Mouse (Mus musculus): Measurements from ENCODE around the gene Irf5. TPM values are rescaled to one million over a fixed set of nuclear protein-coding genes. Genes with fewer than 3 reads are reported as not detected.

Irf5 gene
- polyA plus RNA-seq (2015; fragmentation: Nextera tagmentation; extraction: Ambion mirVana): 7.4 and 8.5 TPM in 2 replicates

DNA sequence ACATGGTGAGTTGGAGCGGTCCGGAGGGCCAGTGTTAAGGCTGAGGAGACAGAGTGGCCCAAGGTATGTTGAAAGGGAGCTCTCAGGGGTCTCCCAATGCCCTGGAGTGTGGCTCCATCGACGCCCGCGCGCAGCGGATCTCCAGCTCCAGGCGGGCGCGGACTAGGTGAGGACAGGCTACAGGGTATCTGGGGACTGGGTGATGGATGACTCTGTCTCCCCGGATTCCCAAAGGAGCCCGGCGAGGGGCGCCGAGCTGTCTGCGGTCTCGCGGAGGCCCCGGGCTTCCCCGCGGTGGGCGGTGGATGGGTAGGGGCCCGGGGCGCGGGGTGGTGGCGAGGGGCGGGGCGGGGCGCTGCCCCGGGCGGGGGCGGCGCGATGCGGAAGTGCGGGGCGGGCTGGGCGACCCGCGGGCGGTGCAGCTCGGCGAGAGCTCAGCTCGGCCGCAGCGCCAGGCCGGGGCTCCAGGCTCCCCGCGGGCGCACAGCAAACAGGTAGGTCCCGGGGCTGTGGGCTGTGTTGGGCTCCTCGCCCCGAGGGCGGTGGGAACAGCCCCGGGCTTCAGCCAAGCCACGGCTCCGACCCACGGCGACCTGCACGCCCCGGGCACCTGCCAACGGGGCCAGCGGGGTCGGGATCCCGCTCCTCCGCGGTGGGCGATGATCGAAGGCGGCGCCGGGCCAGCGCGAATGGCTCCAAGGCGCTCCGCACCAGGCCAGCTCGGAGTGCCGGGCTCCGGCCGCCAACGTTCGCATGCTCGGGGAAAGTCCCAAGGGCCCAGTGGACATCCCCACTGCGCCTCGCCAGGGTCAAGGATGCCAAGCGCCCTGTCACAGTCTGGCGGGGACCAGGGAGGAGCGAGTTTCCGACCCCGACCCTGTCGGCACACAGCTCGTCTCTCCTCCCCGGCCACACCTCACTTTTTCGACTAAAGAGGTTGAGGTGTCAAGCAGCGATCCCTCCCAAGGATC is at the start of gene Irf5:
Gene Irf5 (plus strand): TSS at position 345 of the 971 bp plus-strand sequence.
- WGBS: under 1% methylated on average over 69 of the region's 96 CpGs
- no peak within 1 kb of the TSS for H3K27ac ChIP-seq (ENCODE audit: low read length)

DNA sequence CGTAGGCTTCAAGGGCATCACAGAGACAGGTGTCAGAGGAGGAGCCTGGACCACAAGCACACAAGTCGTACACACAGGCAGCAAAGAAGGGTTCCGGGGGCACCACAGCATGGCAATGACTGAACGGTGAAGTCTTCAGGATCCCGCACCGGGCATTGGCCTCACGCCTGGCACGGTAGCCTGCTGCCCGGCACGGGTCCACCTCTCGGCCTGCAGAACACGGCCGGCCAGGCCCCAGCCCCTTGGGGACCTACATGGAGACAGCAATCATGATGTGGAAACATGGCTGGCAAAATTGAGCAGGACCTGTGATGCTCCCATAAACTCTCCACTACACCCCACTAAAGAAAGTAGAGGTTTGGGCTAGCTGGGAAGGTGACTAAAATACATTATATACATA is 43.7 kb upstream of the Irf5 start:
- H3K4me1 ChIP-seq (ENCODE audit: control insufficient read depth, insufficient read depth, low read length): 0 out of 2 replicates have a peak, but pooled peaks cover 7% of the 10 kb centered on the region
- ATAC-seq: no peak
- H3K36me3 ChIP-seq (ENCODE audit: control insufficient read depth, insufficient read depth, low read length): no peaks in the 10 kb centered on the region
- no peak overlapping the region for H3K27ac ChIP-seq (ENCODE audit: low read length)
- H3K9ac ChIP-seq (ENCODE audit: low read depth, low read length): no peak overlapping the region
- WGBS: 89% methylated on average over 13 of the region's 13 CpGs
- no peak overlapping the region for H3K4me2 ChIP-seq (ENCODE audit: low read depth, low read length)
- H3K27me3 ChIP-seq (replicated peaks; ENCODE audit: control insufficient read depth, insufficient read depth, low read length): no peaks in the 10 kb centered on the region
- H3K4me3 ChIP-seq (ENCODE audit: low read length): no peak overlapping the region
- H3K9me3 ChIP-seq (ENCODE audit: control insufficient read depth, low read length): no peaks in the 10 kb centered on the region

More for the DNA sequence above, at the start of gene Irf5:
- Histone ChIP-seq H3K9me3 (ENCODE audit: control insufficient read depth, low read length) (no peaks in the 10 kb centered on the region), H3K4me1 (ENCODE audit: control insufficient read depth, insufficient read depth, low read length) (peaks cover 36% of the 10 kb centered on the region), H3K9ac (ENCODE audit: low read depth, low read length) (peak within 1 kb of the TSS; percentile 68), H3K27me3 (replicated peaks; ENCODE audit: control insufficient read depth, insufficient read depth, low read length) (peaks cover 15% of the 10 kb centered on the region), H3K36me3 (ENCODE audit: control insufficient read depth, insufficient read depth, low read length) (no peaks in the 10 kb centered on the region), H3K4me2 (ENCODE audit: low read depth, low read length) (peak within 1 kb of the TSS; percentile 99), H3K4me3 (ENCODE audit: low read length) (peak within 1 kb of the TSS; percentile 66)
- peak; percentile 29 for ATAC-seq

- Histone ChIP-seq H3K36me3 (ENCODE audit: control insufficient read depth, insufficient read depth, low read length) (no peaks in the 10 kb centered on the region), H3K4me2 (ENCODE audit: low read depth, low read length) (peak overlapping the region; percentile 96), H3K4me3 (ENCODE audit: low read length) (peak overlapping the region; percentile 52), H3K4me1 (ENCODE audit: control insufficient read depth, insufficient read depth, low read length) (0 out of 2 replicates have a peak, but pooled peaks cover 7% of the 10 kb centered on the region), H3K27ac (ENCODE audit: low read length) (no peak overlapping the region), H3K27me3 (replicated peaks; ENCODE audit: control insufficient read depth, insufficient read depth, low read length) (no peaks in the 10 kb centered on the region), H3K9me3 (ENCODE audit: control insufficient read depth, low read length) (no peaks in the 10 kb centered on the region), H3K9ac (ENCODE audit: low read depth, low read length) (peak overlapping the region; percentile 66)
- ATAC-seq: peak; percentile 75
- 8% methylated on average over 26 of the region's 26 CpGs for WGBS
Measured at GRCm38 (mm10) chr6:29484716-29485559, 41.5 kb upstream of the Irf5 start.

DNA sequence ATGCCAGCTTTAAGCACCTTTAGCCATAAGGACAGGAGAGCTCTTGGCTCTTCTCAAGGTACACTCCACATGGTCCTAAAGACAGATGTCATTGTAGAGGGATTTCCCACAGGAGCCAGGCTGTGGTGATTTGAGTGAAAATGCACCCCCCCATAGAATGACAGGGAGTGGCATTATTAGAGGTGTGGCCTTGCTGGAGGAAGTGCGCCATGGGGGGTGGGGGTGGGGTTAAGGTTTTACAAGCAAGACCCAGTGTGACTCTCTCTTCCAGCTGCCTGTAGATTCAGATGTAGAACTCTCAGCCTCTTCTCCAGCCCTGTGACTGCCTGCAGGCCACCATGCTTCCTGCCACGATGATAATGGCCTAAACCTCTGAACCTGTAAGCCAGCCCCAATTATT is 40.5 kb upstream of the Irf5 start:
- Histone ChIP-seq H3K4me1 (ENCODE audit: control insufficient read depth, insufficient read depth, low read length) (0 out of 2 replicates have a peak, but pooled peaks cover 7% of the 10 kb centered on the region), H3K4me2 (ENCODE audit: low read depth, low read length) (no peak overlapping the region), H3K27me3 (replicated peaks; ENCODE audit: control insufficient read depth, insufficient read depth, low read length) (no peaks in the 10 kb centered on the region), H3K36me3 (ENCODE audit: control insufficient read depth, insufficient read depth, low read length) (no peaks in the 10 kb centered on the region), H3K9me3 (ENCODE audit: control insufficient read depth, low read length) (no peaks in the 10 kb centered on the region), H3K9ac (ENCODE audit: low read depth, low read length) (no peak overlapping the region), H3K4me3 (ENCODE audit: low read length) (no peak overlapping the region), H3K27ac (ENCODE audit: low read length) (no peak overlapping the region)
- WGBS: 50% methylated on average over 2 of the region's 2 CpGs
- no peak for ATAC-seq

DNA sequence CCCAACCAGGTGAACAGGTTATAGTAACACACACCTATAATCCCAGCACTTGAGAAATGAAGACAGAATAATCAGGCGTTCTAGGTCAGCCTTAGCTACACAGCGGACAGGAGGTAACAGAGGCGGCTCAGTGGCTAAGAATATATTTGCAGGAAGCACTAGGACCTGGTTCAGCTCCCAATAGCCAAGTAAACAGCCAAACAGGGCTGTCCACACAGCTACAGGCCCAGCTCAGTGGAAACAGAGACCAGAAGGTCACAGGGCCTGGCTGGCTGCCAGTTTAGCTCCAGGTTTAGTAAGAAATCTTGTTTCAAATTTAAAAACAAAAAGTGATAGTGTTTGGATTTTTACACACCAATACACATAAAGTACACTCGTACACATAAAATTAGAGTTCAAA is 32.3 kb upstream of the Irf5 start:
- Histone ChIP-seq H3K36me3 (ENCODE audit: control insufficient read depth, insufficient read depth, low read length) (no peaks in the 10 kb centered on the region), H3K4me3 (ENCODE audit: low read length) (no peak overlapping the region), H3K4me2 (ENCODE audit: low read depth, low read length) (no peak overlapping the region), H3K4me1 (ENCODE audit: control insufficient read depth, insufficient read depth, low read length) (no peaks in the 10 kb centered on the region), H3K9me3 (ENCODE audit: control insufficient read depth, low read length) (no peaks in the 10 kb centered on the region), H3K27ac (ENCODE audit: low read length) (no peak overlapping the region), H3K9ac (ENCODE audit: low read depth, low read length) (no peak overlapping the region), H3K27me3 (replicated peaks; ENCODE audit: control insufficient read depth, insufficient read depth, low read length) (peaks cover 7% of the 10 kb centered on the region; the same call in 1 of the 2 replicates)
- no peak for ATAC-seq
- 81% methylated on average over 4 of the region's 4 CpGs for WGBS

DNA sequence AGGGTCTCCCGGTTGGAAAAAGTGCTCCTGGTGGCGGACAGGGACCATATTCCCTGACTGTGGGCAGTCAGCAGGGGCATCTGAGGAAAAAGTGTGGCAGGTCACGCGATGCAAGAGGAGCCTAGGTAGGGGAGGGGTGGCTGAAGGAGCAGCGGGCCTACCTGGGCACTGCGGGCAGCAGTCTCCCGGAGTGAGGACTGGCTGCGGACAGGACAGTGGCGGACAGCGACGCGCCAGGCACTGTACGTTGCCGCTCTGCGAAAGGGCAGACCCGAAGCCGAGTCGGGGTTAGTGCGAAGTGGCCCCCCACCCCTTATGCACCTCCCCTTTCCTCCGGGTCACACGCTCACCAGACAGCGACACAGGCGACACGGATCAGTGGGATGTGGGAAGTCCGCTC is 30.2 kb upstream of the Irf5 start:
- H3K9ac ChIP-seq (ENCODE audit: low read depth, low read length): no peak overlapping the region
- ATAC-seq: no peak
- H3K27me3 ChIP-seq (replicated peaks; ENCODE audit: control insufficient read depth, insufficient read depth, low read length): peaks cover 7% of the 10 kb centered on the region; the same call in 1 of the 2 replicates
- H3K9me3 ChIP-seq (ENCODE audit: control insufficient read depth, low read length): no peaks in the 10 kb centered on the region
- no peak overlapping the region for H3K4me3 ChIP-seq (ENCODE audit: low read length)
- H3K36me3 ChIP-seq (ENCODE audit: control insufficient read depth, insufficient read depth, low read length): no peaks in the 10 kb centered on the region
- no peak overlapping the region for H3K4me2 ChIP-seq (ENCODE audit: low read depth, low read length)
- WGBS: 27% methylated on average over 25 of the region's 25 CpGs
- H3K27ac ChIP-seq (ENCODE audit: low read length): no peak overlapping the region
- no peaks in the 10 kb centered on the region for H3K4me1 ChIP-seq (ENCODE audit: control insufficient read depth, insufficient read depth, low read length)

DNA sequence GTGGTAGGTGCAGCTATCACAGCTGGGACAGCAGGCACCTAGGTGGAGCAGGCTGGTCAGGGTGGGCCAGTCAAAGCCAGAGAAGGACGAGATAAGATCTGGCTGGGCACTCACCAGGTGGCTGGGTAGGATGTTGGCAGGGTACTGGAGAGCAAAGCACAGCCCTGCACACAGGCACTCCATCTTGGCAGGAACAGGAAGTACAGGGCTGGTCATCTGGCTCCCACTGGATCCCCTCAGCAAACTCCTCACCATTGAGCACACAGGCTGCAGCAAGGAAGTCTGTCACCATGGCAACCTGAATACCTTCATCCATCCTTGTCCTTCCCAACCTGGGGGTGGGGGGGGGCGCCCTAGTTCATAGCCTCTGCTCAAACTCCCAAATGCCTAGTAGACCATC is 28.6 kb upstream of the Irf5 start:
- 37% methylated on average over 2 of the region's 2 CpGs for WGBS
- H3K27me3 ChIP-seq (replicated peaks; ENCODE audit: control insufficient read depth, insufficient read depth, low read length): peaks cover 7% of the 10 kb centered on the region; the same call in 1 of the 2 replicates
- no peak for ATAC-seq

DNA sequence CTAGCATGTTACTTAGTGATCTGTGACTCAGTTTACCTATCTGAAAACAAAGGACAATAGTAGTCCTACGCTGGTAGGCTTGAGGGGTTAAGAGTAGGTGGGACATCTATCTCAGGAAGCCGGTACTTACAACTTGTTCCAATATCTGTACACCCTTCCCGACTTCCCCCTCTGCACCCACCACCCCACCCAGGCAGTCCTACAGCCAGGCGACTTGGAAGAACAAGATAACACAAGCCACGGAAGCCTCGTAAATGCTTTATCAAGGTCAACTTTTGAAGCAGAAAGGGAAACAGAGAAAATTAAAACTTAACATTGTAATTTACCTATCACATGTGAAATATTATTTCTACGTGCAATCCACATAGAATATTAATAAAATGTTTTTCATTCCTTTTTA is 26.2 kb upstream of the Irf5 start:
- ATAC-seq: no peak
- Histone ChIP-seq H3K4me3 (ENCODE audit: low read length) (no peak overlapping the region), H3K4me2 (ENCODE audit: low read depth, low read length) (no peak overlapping the region), H3K27ac (ENCODE audit: low read length) (no peak overlapping the region), H3K27me3 (replicated peaks; ENCODE audit: control insufficient read depth, insufficient read depth, low read length) (peaks cover 7% of the 10 kb centered on the region; the same call in 1 of the 2 replicates), H3K9me3 (ENCODE audit: control insufficient read depth, low read length) (no peaks in the 10 kb centered on the region), H3K4me1 (ENCODE audit: control insufficient read depth, insufficient read depth, low read length) (no peaks in the 10 kb centered on the region), H3K9ac (ENCODE audit: low read depth, low read length) (no peak overlapping the region), H3K36me3 (ENCODE audit: control insufficient read depth, insufficient read depth, low read length) (no peaks in the 10 kb centered on the region)
- WGBS: 84% methylated on average over 7 of the region's 7 CpGs

More for the DNA sequence above, 28.6 kb upstream of the Irf5 start:
- H3K36me3 ChIP-seq (ENCODE audit: control insufficient read depth, insufficient read depth, low read length): no peaks in the 10 kb centered on the region
- H3K9me3 ChIP-seq (ENCODE audit: control insufficient read depth, low read length): no peaks in the 10 kb centered on the region
- H3K27ac ChIP-seq (ENCODE audit: low read length): no peak overlapping the region
- no peaks in the 10 kb centered on the region for H3K4me1 ChIP-seq (ENCODE audit: control insufficient read depth, insufficient read depth, low read length)
- H3K4me3 ChIP-seq (ENCODE audit: low read length): no peak overlapping the region
- no peak overlapping the region for H3K9ac ChIP-seq (ENCODE audit: low read depth, low read length)
- H3K4me2 ChIP-seq (ENCODE audit: low read depth, low read length): no peak overlapping the region

DNA sequence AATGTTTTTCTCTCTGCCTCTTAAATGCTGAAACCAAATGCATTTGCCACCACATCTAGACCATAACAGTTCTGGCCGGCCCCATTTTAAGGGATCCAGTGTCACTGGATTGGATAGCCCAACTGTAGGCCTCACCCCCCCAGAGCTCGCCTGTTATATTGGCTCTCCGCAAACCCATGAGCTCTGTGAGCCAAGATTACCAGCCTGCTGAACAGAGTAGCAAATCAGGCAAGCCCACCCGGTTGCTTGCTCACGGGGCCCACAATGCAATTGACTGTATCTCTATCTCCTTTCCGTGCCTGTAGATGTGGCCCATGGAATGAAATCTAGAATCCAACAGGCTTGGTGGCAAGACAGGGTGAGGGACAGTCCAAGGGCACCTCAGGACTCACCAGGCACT is 25.6 kb upstream of the Irf5 start:
- WGBS: 87% methylated on average over 6 of the region's 6 CpGs
- Histone ChIP-seq H3K36me3 (ENCODE audit: control insufficient read depth, insufficient read depth, low read length) (no peaks in the 10 kb centered on the region), H3K27ac (ENCODE audit: low read length) (no peak overlapping the region), H3K27me3 (replicated peaks; ENCODE audit: control insufficient read depth, insufficient read depth, low read length) (0 out of 2 replicates have a peak, but pooled peaks cover 7% of the 10 kb centered on the region), H3K4me1 (ENCODE audit: control insufficient read depth, insufficient read depth, low read length) (no peaks in the 10 kb centered on the region), H3K9me3 (ENCODE audit: control insufficient read depth, low read length) (no peaks in the 10 kb centered on the region), H3K9ac (ENCODE audit: low read depth, low read length) (no peak overlapping the region), H3K4me3 (ENCODE audit: low read length) (no peak overlapping the region), H3K4me2 (ENCODE audit: low read depth, low read length) (no peak overlapping the region)
- no peak for ATAC-seq

All from intestine, embryonic 16.5 days (tissue).